Comparison of ENCODE assay signal across 11 mouse cellular contexts in the genomic region with DNA sequence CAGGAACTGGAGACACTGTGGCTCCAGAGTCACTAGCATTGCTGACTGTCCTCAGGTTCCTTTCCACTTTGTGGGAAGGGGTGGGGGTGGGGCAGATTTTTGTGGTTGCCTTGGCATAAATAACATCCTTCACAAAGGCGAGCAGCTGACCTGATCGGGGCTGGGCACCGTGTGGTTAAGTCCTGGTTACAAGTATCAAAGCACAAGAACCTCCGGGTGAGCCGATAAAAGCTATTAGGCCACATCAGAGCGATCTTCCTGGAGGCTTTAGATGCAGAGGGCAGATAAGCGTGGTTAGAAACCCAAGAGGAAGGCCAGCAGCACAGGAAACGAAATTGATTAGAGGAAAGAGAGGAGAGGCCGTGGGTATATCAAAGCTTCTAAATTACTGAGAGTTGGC. TPM values are rescaled to one million over a fixed set of nuclear protein-coding genes. Genes with fewer than 3 reads are reported as not detected.
A peak's percentile ranks its signal among the peaks of the same experiment; 100 is the strongest.
DNase-seq lines count a peak whose midpoint lies in the region; ATAC-seq lines count a peak whose summit lies in the region.
"Had no signal": no experiment of that assay in that cellular context is flagged by ENCODE, and none has a peak within 500 bp of the region (broad histone marks: within the 10 kb centered on the region; RNA-seq: fewer than 3 reads in every experiment).

No protein-coding gene starts in this region.

- no peak for ATAC-seq in CD4-positive, CD25-positive, alpha-beta regulatory T cell, adult 4 months
- no peak for ATAC-seq in midbrain, embryonic 11.5 days (ENCODE audit: low FRiP score)
- no peak for ATAC-seq in midbrain, embryonic 14.5 days (ENCODE audit: low FRiP score, low TSS enrichment)
- peak; percentile 85 for ATAC-seq in granulocyte monocyte progenitor cell, adult 5-6 weeks (replicated peaks; ENCODE audit: poor library complexity, severe bottlenecking)
- no peak for ATAC-seq in activated CD4-positive, CD25-positive, alpha-beta regulatory T cell, adult 4 months

- no peaks in the 10 kb centered on the region for H3K27me3 ChIP-seq in midbrain, embryonic 11.5 days (ENCODE audit: control insufficient read depth, insufficient read depth, low read length)
- H3K27me3 ChIP-seq in midbrain, embryonic 14.5 days (ENCODE audit: control insufficient read depth, insufficient read depth, low read length), result no peaks in the 10 kb centered on the region
- H3K27me3 ChIP-seq: hindbrain, embryonic 15.5 days; lung, embryonic 15.5 days had no signal

- peaks cover 3% of the 10 kb centered on the region; the same call in 1 of the 2 replicates for H3K9me3 ChIP-seq in midbrain, embryonic 11.5 days (ENCODE audit: control insufficient read depth, low read length)
- peaks cover 8% of the 10 kb centered on the region for H3K9me3 ChIP-seq in midbrain, embryonic 14.5 days (ENCODE audit: control insufficient read depth, low read length)
- H3K9me3 ChIP-seq: hindbrain, embryonic 15.5 days; lung, embryonic 15.5 days had no signal

- no peaks in the 10 kb centered on the region for H3K36me3 ChIP-seq in midbrain, embryonic 11.5 days (ENCODE audit: control insufficient read depth, insufficient read depth, low read length)
- H3K36me3 ChIP-seq in midbrain, embryonic 14.5 days (ENCODE audit: control insufficient read depth, insufficient read depth, low read length), result no peaks in the 10 kb centered on the region
- H3K36me3 ChIP-seq: hindbrain, embryonic 15.5 days; lung, embryonic 15.5 days had no signal

- H3K4me2 ChIP-seq in midbrain, embryonic 11.5 days, result no peak overlapping the region
- H3K4me2 ChIP-seq in midbrain, embryonic 14.5 days (ENCODE audit: low read length), result no peak overlapping the region
- H3K4me2 ChIP-seq: hindbrain, embryonic 15.5 days; lung, embryonic 15.5 days had no signal

- H3K4me3 ChIP-seq in midbrain, embryonic 11.5 days (ENCODE audit: low read depth, low read length), result no peak overlapping the region
- no peak overlapping the region for H3K4me3 ChIP-seq in midbrain, embryonic 14.5 days (replicated peaks; ENCODE audit: low read depth, low read length)
- H3K4me3 ChIP-seq: hindbrain, embryonic 15.5 days; lung, embryonic 15.5 days had no signal

- 41% methylated on average over 9 of the region's 9 CpGs for WGBS in midbrain, embryonic 11.5 days
- 25% methylated on average over 9 of the region's 9 CpGs for WGBS in midbrain, embryonic 14.5 days

- no peak overlapping the region for H3K27ac ChIP-seq in midbrain, embryonic 11.5 days (ENCODE audit: low read depth, low read length)
- no peak overlapping the region for H3K27ac ChIP-seq in midbrain, embryonic 14.5 days (replicated peaks; ENCODE audit: low read depth, low read length)
- H3K27ac ChIP-seq: hindbrain, embryonic 15.5 days; lung, embryonic 15.5 days had no signal

- H3K9ac ChIP-seq in midbrain, embryonic 11.5 days (ENCODE audit: low read length), result no peak overlapping the region
- H3K9ac ChIP-seq in midbrain, embryonic 14.5 days (replicated peaks; ENCODE audit: low read length), result no peak overlapping the region
- H3K9ac ChIP-seq: hindbrain, embryonic 15.5 days; lung, embryonic 15.5 days had no signal

- H3K4me1 ChIP-seq in midbrain, embryonic 11.5 days (ENCODE audit: control insufficient read depth, insufficient read depth, low read length), result peaks cover 14% of the 10 kb centered on the region
- H3K4me1 ChIP-seq in midbrain, embryonic 14.5 days (ENCODE audit: control insufficient read depth, insufficient read depth, low read length), result no peaks in the 10 kb centered on the region
- H3K4me1 ChIP-seq: lung, embryonic 15.5 days had no signal

- DNase-seq in CD4-positive, CD25-positive, alpha-beta regulatory T cell, adult 2 months (ENCODE audit: low read depth, low spot score), result peak; percentile 9
- DNase-seq in midbrain, embryonic 11.5 days (ENCODE audit: low spot score, missing footprints), result peak; percentile 81
- no peak for DNase-seq in midbrain, embryonic 14.5 days
- peak; percentile 48 for DNase-seq in testis, postnatal 14 days (ENCODE audit: low spot score)
- no peak for DNase-seq in right cerebral cortex, adult 18-20 months

RNA-seq across cellular contexts. Expression of gene Slc7a11, which starts 55.1 kb away (rescaled TPM):
- under 1 TPM; 0.14 to 0.39 TPM for polyA plus RNA-seq in CD4-positive, CD25-positive, alpha-beta regulatory T cell, adult 4 months (2017; shearing (Covaris generic))
- polyA plus RNA-seq in midbrain, embryonic 11.5 days (2014; fragmentation: Nextera tagmentation; extraction: Ambion mirVana), result 0.68 and 0.96 TPM in 2 replicates
- polyA plus RNA-seq in midbrain, embryonic 14.5 days (2014; fragmentation: Nextera tagmentation; extraction: Ambion mirVana), result 0.55 and 2.3 TPM in 2 replicates
- total RNA-seq in granulocyte monocyte progenitor cell, adult 5-6 weeks (2014; fragmentation: Nextera tagmentation), result 0.49 TPM in 1 of 2 replicates, not detected in the other
- total RNA-seq in granulocyte monocyte progenitor cell, adult 5-6 weeks (2017), result 1.5 and 2.4 TPM in 2 replicates
- polyA plus RNA-seq in activated CD4-positive, CD25-positive, alpha-beta regulatory T cell, adult 4 months (2017; shearing (Covaris generic)), result under 1 TPM in 1 of 2 experiments, not detected in 1; 0.16 TPM
- polyA plus RNA-seq: liver, adult 2 months had no signal

Comparison
In these comparisons a context has a peak if more than half of its experiments do, and no peak if none do; other contexts are left out.
1. DNase-seq: peak in CD4-positive, CD25-positive, alpha-beta regulatory T cell, adult 2 months (single experiment), midbrain, embryonic 11.5 days (single experiment) and testis, postnatal 14 days (single experiment); none in midbrain, embryonic 14.5 days (single experiment) and right cerebral cortex, adult 18-20 months (single experiment).